Mouse (Mus musculus) embryo, embryonic 10 days (tissue): ENCODE data around the gene Emid1.

Experiments
- DNase-seq: peaks from one replicate; pipeline ENCODE4 v3.0.0-alpha.2; 2015; ENCODE audit warnings: low spot score

The Emid1 gene

DNA sequence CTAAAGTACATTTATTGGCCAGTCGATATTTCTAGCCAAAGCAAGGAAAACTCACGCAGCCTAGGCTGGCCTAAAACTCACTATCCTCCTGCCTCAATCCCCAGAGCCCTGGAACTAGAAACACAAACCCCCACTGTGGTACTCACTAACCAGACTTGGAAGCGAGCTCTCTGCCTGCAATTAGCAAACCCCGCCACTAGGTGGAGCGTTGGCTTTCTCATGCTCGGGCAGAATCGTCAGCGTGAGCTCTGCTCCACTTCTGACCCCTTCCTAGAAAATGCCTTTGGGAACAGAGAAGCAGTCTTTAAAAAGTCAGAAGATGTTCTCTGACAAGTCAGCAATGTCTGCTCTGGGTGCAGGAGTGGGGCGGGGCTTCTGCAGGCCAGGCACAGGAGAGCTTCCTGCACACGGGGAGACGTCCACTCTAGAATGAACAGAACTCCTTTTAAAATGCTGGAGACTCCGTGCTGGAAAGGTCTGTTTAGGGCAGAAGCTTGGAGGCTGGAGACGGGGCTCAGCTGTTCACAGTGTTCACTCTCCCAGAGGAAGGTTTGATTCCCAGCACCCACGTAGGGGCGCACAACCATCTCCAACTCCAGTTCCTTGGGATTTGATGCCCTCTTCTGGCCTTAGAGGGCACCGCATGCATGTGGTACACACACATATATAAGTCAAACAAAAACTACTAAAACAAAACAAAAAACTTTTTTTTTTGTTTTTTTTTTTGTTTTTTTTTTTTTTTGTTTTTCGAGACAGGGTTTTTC, 8.8 kb upstream of the Emid1 start:
- DNase-seq: peak; percentile 57

DNA sequence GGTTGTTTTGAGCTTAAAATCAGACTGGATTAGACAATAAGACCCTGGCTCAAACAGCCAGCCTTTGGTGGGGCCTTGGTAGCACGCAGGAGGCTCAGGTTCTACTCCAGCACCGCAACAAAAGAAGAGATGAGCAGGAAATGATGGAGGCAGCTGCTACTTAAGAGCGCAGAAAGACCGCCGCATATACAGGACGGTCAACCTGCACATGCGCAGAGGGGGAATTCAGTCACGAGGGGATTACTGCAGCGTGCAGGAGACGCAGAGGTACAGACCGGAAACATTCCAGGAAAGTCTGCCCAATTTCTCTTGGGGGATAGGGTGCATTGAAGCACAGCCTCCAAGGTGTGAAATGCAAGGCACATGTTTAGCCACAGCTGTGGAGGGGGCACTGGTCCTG, 6.0 kb upstream of the Emid1 start:
- no peak for DNase-seq

DNA sequence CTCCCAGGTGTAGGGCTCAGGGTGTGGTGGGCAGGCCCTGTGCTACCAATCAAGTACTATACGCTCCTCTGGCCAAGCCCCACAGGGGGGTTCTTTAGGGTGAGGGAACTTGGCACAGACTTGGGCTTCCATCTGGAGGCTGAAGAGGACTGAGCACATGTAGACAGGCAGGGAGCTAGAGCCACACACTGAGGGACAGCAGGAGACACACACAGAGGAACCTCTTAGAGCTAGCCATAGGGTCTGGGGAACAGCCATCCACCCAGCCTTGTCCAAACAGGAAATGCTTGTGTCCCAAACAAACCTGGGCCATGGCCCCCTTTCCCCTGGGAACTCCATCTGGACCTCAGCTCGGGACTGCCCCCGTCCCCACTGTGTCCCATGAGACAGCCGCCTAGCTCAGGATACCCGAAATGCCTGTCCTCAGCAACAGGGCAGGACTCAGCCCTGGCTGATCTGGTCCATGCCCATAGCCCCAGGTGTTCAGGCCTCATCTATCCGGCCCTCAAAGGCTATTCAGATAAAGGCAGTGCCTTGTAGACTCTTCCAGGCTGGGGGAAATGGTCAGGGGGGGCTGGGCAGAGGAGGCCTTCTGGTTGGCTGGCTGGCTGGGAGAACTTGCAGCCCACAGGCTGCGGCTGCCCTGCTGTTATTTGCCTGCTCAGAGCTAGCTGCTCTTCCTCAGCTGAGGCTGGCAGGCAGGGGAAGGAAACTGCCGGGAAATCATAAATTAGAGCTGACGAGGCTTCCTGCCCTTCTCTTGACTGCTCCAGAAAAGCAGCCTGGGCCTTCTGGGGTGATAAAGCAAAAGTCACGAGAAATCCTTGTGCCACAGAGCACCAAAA, 3.1 kb upstream of the Emid1 start:
- DNase-seq: no peak

DNA sequence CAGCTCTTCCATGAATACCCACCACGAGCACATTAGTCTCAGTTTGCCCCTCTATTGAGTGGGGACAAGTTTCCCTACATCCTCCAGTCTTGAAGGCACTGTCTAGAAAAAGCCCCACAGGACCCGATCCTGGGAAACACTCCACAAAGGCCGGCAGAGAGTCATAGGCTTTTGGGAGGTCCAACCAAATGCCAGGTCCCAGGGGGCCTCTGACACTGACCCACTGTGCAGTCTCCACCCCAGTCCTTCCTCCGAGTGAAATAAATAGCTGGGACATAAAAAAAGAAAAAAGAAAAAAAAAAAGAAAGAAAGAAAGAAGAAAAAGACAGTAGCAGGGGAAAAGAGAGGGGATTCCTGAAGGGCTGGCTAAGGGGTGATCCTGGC, 818 bp downstream of the Emid1 start:
- DNase-seq: no peak

DNA sequence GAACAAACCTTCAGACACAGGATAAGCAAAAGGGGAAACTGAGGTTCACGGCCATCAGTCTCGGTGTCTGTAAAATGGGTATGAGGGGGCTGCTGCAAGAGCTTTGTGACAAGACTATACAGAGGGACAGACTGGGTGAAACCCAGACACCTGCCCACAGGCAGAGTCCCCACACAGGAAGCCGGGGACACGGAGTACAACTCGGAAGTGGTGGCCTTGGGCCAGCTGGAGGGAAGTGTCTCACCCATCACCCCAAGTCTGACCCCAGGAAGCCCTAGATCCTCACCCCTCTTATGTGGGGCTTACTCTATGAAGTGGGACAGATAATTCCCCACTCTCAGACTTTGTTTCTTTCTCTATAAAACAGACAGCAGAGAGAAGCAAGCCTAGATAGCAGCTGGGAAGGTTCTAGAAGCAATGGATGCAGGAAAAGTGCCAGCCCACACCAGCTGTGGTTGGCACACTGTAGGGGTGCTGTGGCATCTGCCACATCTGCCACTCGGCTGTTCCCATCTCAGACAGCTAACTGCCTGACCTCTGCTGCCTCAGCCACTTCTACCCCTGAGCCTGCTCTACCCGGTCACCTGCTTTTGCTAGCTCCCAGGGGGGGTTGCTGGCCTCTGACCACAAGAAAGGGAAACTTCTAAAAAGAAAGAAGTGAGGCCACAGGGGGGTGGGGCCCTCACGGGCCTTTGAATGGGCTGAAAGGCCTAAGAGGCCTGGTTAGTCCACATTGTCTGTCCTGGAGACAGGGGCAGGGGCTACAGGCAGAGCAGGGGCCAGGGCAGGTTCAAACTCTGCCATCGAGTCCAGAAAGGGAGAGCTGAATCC, 1.4 kb downstream of the Emid1 start:
- DNase-seq: peak; percentile 62

DNA sequence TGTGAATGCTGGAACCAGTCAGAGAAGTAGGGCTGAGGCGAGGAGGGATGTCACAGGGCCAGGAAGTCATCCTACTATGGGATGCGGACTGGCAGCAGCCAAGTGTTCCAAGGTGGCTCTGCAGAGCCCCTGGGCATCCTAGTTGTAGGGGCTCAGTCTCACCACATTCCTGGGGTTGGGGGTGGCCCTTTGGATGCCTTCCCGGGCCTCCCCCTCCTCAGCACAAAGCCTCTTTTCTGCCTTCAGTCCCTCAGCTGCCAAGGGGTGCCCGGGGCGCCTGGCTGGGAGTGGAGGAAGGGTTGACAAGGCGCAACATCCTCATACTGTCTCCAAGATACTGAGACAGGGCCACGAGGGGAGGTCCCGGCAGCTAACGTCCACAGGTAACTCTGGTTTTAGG, 2.1 kb downstream of the Emid1 start:
- no peak for DNase-seq

DNA sequence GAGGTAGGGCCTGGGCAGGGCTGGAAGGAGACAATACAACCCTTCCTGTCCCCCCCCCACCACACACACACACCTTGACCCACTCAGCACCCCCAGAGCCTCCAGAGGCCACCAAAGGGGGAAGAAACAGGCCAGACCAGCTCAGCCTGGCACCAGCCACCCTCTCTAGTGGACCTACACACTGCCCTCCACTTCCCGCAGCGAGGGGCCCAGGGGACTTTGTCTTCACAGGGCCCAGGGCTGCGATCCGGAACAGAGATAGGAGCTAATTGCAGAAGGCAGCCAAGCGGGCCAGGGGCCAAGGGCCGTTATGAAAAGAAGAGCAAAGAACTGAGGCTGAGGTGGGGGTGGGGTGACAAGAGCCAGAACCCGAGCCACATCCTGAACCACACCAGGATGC, 2.8 kb downstream of the Emid1 start:
- no peak for DNase-seq

DNA sequence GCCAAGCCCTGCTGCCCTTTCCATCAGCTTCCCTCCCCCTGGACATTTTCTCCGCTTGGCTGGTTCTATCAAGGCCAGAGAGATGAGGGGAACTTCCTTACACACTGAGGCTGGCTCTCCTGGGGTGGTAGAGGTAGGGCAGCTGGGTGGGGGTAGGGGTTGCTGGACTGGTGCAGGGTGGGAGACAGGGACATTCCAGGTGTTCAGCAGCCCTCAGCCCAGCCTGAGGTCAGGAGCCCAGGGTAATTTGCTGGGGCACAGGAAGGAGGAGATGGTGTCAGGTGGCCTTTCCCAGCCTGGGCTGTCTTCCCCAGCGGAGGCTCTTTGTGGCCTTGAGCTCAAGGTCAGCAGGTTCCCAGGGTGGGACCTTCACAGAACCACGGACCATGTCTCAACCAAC, 6.5 kb downstream of the Emid1 start:
- DNase-seq: no peak

DNA sequence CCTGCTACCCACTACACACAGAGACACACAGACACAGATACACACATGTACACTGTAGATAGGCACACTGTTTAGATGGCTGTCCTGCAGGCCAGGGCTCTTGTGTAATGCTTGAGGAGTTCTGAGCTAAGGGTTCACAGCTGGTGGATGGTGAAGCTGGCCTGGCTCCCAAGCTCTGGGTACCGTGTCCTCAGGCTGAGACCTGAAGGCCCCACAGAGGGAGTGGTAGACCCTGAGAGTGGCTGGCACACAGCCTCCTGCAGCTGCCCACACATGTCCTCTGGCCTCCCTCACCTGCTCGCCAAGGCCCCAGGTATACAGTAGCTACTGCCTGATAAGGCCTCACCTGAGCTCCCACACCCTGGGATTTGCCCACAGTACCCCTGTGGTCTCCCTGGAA, 10.1 kb downstream of the Emid1 start:
- DNase-seq: no peak

DNA sequence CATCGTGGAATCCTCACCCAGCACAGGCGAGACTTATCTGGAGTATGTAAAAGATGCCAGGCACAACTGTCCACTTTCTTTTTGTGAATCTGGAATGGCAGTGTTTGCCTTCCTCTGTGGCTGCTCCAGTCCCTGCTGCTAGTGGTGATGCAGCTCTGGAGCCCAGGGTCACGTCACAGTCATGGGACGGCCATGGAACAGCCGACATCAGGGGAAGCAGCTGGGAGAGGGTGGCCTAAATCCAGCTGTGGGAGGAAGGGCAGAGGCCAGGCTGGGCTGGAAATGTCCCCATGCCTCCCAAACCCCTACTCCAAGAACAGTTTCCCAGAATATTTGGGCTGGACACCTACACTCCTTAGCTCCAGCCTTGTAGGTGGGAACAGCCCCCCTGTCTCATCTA, 10.8 kb downstream of the Emid1 start:
- DNase-seq: no peak

DNA sequence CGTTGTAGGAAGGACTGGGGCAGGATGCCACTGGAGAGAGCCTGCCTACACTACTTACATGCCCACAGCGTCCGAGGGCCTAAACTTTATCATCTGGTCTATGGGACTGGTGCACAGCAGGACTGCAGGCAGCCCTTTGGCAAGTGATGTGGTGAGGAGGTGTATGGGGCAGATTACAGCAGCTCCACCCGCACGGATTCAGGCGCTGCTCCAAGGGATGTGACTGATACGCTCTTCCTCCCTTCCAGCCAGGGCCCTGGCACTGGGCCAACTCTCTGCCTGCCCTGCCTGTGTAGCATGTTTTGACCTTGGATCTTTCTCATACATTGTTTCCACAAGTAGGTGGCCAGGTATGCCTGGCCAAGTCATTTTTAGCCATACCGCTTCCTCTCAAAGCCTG, 11.4 kb downstream of the Emid1 start:
- DNase-seq: no peak

DNA sequence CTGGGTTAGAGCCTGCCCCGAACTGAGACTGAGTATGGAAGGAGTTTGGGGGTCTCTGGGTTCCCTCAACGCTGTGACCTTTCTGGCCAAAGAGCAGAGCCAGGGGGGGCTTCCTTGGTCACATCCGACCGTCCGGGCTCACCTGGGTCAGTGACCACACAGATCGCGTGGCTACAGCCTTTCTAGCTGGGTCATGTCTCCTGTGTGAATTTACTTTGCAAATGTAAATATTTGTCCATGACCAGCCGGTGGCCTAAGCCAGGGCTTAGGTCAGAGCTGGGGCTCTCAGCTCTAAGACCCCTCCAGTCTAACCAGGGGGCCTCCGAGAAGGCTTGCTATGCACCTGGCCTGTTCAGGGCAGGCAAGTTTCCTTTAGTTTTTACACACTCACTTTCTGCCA, 12.7 kb downstream of the Emid1 start:
- DNase-seq: no peak

DNA sequence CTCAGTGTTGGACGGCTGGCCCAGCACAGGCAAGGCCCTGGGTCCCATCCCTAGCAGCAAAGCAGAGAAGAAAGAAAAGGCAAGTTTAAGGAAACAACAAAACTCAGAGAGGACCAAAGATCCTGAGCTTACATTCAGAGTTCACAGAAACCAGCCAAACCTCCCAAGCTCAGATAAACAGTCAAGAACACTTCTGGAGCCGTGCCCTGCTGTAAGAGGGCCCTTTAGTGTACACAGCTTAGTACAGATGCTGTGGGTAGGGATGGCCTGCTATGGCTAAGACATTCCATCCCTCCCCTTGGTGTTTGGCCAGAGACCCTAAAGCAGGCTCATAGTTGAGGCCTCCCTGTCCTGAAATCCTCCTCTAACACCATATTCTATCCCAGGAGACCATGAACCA, 13.4 kb downstream of the Emid1 start:
- DNase-seq: no peak

DNA sequence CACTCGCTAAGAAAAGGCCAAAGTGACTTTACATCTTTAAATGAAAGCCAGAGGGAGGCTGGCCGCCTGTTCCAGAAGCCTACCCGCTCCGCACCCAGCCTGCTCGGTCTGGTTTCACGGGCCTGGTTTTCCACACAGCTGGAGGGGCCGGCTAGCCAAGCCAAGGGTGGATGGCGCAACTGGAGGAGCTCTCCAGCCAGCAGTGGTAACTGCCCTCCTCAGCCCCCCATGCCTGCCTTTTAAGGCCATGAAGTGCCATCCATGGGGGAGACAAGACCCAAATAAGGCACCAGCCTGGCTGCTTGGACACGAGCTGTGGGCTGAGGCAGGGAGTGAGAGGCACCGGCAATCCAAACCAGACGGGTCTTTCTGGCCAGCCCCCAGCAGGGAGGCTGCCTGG, 16.1 kb downstream of the Emid1 start:
- no peak for DNase-seq

DNA sequence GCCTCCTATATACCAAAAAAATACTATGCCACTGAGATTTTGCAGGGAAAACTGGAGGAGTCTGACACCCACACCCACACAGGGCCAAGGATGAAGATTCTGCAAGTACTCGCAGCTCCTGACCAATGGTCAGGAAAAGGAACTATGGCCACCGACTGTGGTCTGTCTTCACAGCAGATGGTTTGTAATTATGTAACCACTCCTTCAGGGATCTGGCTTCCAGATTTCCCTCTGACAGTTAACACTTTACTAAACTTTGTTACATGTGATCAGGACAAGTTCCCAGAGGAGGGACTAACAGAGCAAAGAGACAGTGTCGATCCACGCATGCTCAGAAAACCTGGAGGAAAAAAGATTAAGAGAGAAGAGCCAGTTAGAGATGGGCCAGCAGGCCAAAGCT, 19.3 kb downstream of the Emid1 start:
- no peak for DNase-seq

DNA sequence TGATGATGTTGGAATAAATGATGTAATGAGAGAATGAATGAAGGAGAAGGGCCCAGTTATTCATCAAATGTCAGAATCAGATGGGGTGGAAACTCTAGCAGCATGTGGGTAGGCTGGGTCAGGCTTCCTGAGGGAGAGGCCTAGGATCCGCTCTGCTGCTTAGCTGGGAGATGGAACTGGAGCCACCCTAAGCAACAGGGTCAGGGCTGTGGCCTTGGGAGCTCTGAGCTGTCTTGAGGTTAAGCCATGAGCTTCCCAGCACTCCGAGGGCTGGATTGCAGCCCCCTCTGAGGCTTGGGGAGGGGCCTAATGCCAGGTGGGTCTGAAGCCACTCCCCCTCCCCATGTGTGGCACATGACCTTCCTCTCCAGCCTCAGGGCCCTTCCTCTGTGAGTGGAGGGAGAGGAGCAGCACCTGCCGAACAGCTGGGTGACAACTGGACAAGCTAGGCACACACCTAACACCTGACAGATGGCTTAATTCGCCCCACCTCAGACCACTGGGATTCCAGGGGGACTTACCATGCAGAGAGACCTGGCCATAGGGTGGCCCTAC, 21.9 kb downstream of the Emid1 start:
- DNase-seq: no peak

DNA sequence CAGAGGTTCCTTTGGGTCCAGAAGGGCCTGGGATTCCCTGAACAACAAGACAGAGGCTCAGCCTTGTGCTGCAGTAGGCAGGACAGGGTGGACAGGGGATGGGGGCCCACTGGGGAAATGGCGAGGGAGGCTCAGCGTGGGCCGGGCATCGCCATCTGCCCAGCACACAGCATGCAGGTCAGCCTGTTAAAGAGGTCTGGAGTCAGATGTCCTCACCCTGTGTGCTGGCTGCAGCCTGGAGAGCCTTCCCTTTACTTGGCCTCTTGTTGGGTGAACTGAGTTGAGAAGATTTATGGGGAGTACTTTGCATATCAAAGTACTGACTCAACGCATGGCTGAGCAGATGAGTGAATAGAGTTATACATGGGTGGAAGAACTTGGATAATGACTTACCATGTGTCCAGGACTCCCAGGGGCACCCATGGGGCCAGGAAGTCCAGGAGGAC, 23.0 kb downstream of the Emid1 start:
- DNase-seq: peak; percentile 77

DNA sequence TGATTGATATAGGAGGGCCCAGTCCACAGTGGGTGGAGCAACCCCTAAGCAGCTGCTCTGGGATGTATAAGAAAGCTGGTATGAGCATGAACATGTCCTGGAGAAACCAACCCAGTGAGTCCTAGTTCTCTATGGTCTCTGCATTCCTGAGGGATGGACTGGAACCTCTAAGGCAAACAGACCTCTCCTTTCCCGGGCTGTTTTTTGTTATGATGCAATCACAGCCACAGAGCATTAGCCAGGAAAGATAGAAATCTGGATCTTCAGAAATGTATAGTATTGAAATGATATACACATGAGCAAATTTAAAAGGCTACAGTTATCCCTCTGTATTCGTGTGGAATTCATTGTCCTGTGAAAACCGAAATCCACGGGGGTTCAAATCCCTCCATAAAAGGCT, 26.3 kb downstream of the Emid1 start:
- DNase-seq: no peak

DNA sequence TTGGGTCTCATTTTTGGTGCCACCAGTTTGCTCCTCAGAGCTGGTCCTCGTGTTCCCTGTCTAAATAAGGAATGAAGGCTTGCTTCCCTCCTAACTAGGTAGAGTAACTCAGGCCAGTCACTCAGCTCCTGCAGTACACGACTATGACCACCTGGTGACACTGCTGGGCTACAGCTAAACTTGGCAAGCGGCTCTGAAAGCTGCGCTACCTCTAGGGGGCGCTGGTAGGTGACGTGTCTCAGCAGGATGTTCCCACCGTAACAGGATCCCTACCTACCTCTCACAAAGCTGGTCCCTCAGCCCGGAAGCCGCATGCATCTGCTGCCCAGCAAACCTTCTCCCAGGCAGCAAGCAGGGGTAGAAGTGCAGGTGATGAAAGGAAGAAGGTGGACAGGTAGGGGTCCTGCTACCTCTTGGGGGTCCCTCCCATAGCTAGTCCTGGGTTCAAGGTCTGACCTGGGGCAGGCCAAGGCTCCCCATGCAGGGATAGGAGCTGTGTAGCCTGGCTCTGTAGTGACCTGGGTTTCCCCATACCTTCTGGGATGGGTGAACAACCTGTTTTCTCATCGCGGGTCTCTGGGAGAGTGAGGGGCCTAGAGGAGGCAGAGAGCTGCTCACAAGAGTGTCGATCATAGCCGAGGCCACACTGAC, 37.0 kb downstream of the Emid1 start:
- peak; percentile 95 for DNase-seq

DNA sequence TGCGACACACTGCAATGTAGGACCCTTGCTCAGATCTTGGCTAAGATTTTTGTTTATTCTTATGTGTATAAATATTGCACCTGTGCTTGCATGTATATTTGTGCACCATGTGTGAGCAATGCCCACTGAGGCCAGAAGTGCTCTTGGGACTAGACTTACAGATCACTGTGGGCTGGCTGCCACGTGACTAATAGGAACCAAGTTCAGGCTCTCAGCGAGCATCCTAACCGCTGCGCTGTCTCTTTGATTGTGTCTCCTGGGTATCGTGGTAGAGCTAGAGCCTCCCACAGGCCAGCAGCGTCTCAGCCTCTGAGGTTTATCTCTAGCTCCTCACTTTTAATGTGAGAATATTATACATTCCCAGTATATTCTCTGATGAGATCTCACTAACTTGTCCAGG, 38.4 kb downstream of the Emid1 start:
- DNase-seq: no peak

DNA sequence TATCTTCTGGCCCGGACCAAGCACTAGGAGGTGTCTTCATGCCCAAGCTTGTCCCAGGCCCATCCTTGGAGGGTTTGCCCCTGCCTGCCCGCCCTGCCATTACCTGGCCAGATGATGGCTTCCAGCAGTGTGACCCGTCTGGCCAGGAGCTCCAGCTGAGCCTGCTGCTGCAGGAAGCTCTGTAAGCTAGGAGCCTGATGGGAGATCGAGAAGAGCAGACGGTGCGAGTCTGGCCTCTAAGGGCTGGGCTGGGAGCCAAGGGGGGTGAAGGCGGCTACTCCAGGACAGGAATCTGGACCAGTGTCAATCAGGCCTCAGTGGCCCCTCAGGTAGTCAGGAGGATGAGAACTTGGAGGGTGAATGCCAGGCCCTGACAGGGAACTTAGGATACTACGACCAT, 42.6 kb downstream of the Emid1 start:
- no peak for DNase-seq

DNA sequence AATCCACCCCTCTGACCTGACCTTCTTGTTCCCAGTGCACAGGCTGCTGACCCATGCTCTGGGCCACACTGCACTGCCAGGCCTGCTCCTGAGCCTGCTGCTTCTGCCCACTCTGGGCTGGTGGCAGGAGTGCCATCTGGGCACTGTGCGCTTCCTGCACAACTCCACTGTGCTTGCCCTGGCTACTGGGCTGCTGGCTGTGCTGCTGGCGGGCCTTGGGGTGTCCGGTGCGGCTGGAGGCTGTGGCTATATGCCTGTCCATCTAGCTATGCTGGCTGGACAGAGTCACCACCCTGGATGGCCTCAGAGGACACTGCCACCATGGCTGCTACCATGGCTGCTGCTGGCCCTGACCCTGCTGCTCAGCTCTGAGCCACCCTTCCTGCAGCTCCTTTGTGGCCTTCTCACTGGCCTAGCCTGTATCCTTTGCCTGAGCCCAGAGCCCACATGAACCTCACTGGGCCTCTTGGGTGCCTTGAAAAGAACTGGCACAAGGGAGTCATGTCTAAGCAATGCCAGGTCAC, 48.0 kb downstream of the Emid1 start:
- DNase-seq: no peak
